Mouse (Mus musculus): Measurements from ENCODE around the gene Ptprh. TPM values are rescaled to one million over a fixed set of nuclear protein-coding genes. Genes with fewer than 3 reads are reported as not detected.

Ptprh gene
- polyA plus RNA-seq, 2 experiments, result 0.03 TPM; not detected in 1

DNA sequence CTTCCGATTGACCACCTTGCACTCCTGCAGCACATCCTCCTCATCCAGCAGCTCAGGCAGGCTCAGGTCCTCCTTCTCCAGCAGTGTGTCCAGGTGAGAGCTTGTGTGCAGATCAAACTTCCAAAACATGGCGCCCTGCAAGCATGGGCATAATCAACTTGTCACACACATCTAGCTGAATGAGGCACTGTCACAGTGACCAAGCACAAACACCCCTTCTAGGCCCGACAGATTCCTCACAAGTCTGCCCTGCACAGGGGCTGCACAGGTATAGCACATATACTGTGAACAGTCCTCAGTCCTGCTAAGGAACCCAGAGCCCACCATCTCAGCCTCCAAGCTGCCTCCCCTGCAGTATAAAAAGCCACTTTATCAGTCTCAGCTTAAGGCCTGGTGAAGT, 43.0 kb upstream of the Ptprh start:
- no peak overlapping the region for H3K9ac ChIP-seq (ENCODE audit: low read depth, low read length, severe bottlenecking)
- ATAC-seq (ENCODE audit: low FRiP score, low read depth), result no peak

GRCm38 (mm10) chr7:4643225-4643624, 39.4 kb upstream of the Ptprh start:
- DNase-seq (ENCODE audit: low spot score) (no peak), ATAC-seq (ENCODE audit: low FRiP score, low read depth) (no peak)
- Histone ChIP-seq H3K36me3 (ENCODE audit: control insufficient read depth, insufficient read depth, low read length) (peaks cover 80% of the 10 kb centered on the region), H3K4me2 (replicated peaks; ENCODE audit: low read depth, low read length, severe bottlenecking) (no peak overlapping the region), H3K4me1 (ENCODE audit: control insufficient read depth, insufficient read depth, low read length) (no peaks in the 10 kb centered on the region), H3K9me3 (ENCODE audit: control insufficient read depth, low read length) (no peaks in the 10 kb centered on the region), H3K27ac (replicated peaks; ENCODE audit: low read depth, low read length) (no peak overlapping the region), H3K4me3 (replicated peaks; ENCODE audit: low read length) (no peak overlapping the region), H3K27me3 (ENCODE audit: control insufficient read depth, insufficient read depth, low read length) (no peaks in the 10 kb centered on the region), H3K9ac (ENCODE audit: low read depth, low read length, severe bottlenecking) (no peak overlapping the region)
- no peak for TF ChIP-seq POLR2A (IDR thresholded peaks at IDR 0.05; ENCODE audit: borderline replicate concordance, extremely low read depth, insufficient read depth, insufficient read length)
- whole genome bisulfite sequencing, result 87% methylated on average over 6 of the region's 6 CpGs

More for the DNA sequence above, 43.0 kb upstream of the Ptprh start:
- DNase-seq (ENCODE audit: low spot score), result no peak
- no peaks in the 10 kb centered on the region for H3K4me1 ChIP-seq (ENCODE audit: control insufficient read depth, insufficient read depth, low read length)
- no peak overlapping the region for H3K4me3 ChIP-seq (replicated peaks; ENCODE audit: low read length)
- TF ChIP-seq POLR2A (IDR thresholded peaks at IDR 0.05; ENCODE audit: borderline replicate concordance, extremely low read depth, insufficient read depth, insufficient read length), result no peak
- no peak overlapping the region for H3K27ac ChIP-seq (replicated peaks; ENCODE audit: low read depth, low read length)
- 89% methylated on average over 3 of the region's 3 CpGs for WGBS
- no peaks in the 10 kb centered on the region for H3K9me3 ChIP-seq (ENCODE audit: control insufficient read depth, low read length)
- no peak overlapping the region for H3K4me2 ChIP-seq (replicated peaks; ENCODE audit: low read depth, low read length, severe bottlenecking)
- H3K27me3 ChIP-seq (ENCODE audit: control insufficient read depth, insufficient read depth, low read length), result no peaks in the 10 kb centered on the region
- H3K36me3 ChIP-seq (ENCODE audit: control insufficient read depth, insufficient read depth, low read length), result peaks cover 58% of the 10 kb centered on the region

- peaks cover 89% of the 10 kb centered on the region for H3K36me3 ChIP-seq (ENCODE audit: control insufficient read depth, insufficient read depth, low read length)
- TF ChIP-seq POLR2A (IDR thresholded peaks at IDR 0.05; ENCODE audit: borderline replicate concordance, extremely low read depth, insufficient read depth, insufficient read length), result no peak
- ATAC-seq (ENCODE audit: low FRiP score, low read depth) (0 out of 2 replicates have a peak, but pooled peaks have one; percentile 30), DNase-seq (ENCODE audit: low spot score) (no peak)
- H3K27ac ChIP-seq (replicated peaks; ENCODE audit: low read depth, low read length), result no peak overlapping the region
- no peak overlapping the region for H3K4me2 ChIP-seq (replicated peaks; ENCODE audit: low read depth, low read length, severe bottlenecking)
- no peak overlapping the region for H3K9ac ChIP-seq (ENCODE audit: low read depth, low read length, severe bottlenecking)
- no peaks in the 10 kb centered on the region for H3K27me3 ChIP-seq (ENCODE audit: control insufficient read depth, insufficient read depth, low read length)
- H3K4me3 ChIP-seq (replicated peaks; ENCODE audit: low read length), result no peak overlapping the region
- no peaks in the 10 kb centered on the region for H3K4me1 ChIP-seq (ENCODE audit: control insufficient read depth, insufficient read depth, low read length)
- no peaks in the 10 kb centered on the region for H3K9me3 ChIP-seq (ENCODE audit: control insufficient read depth, low read length)
- WGBS, result 87% methylated on average over 7 of the region's 7 CpGs
Observed at GRCm38 (mm10) chr7:4641956-4642355, 38.1 kb upstream of the Ptprh start.

GRCm38 (mm10) chr7:4641155-4641554, 37.3 kb upstream of the Ptprh start:
- ATAC-seq (ENCODE audit: low FRiP score, low read depth) (no peak), DNase-seq (ENCODE audit: low spot score) (no peak)
- 86% methylated on average over 11 of the region's 11 CpGs for WGBS
- no peak overlapping the region for H3K4me3 ChIP-seq (replicated peaks; ENCODE audit: low read length)
- H3K4me2 ChIP-seq (replicated peaks; ENCODE audit: low read depth, low read length, severe bottlenecking), result no peak overlapping the region
- H3K27ac ChIP-seq (replicated peaks; ENCODE audit: low read depth, low read length), result no peak overlapping the region
- H3K9ac ChIP-seq (ENCODE audit: low read depth, low read length, severe bottlenecking), result no peak overlapping the region
- H3K36me3 ChIP-seq (ENCODE audit: control insufficient read depth, insufficient read depth, low read length), result peaks cover 83% of the 10 kb centered on the region
- H3K4me1 ChIP-seq (ENCODE audit: control insufficient read depth, insufficient read depth, low read length), result no peaks in the 10 kb centered on the region
- no peak for TF ChIP-seq POLR2A (IDR thresholded peaks at IDR 0.05; ENCODE audit: borderline replicate concordance, extremely low read depth, insufficient read depth, insufficient read length)
- H3K27me3 ChIP-seq (ENCODE audit: control insufficient read depth, insufficient read depth, low read length), result no peaks in the 10 kb centered on the region
- H3K9me3 ChIP-seq (ENCODE audit: control insufficient read depth, low read length), result no peaks in the 10 kb centered on the region

- no peak overlapping the region for H3K9ac ChIP-seq (ENCODE audit: low read depth, low read length, severe bottlenecking)
- WGBS, result 85% methylated on average over 4 of the region's 4 CpGs
- H3K4me1 ChIP-seq (ENCODE audit: control insufficient read depth, insufficient read depth, low read length), result no peaks in the 10 kb centered on the region
- ATAC-seq (ENCODE audit: low FRiP score, low read depth) (no peak), DNase-seq (ENCODE audit: low spot score) (no peak)
- H3K27me3 ChIP-seq (ENCODE audit: control insufficient read depth, insufficient read depth, low read length), result no peaks in the 10 kb centered on the region
- H3K9me3 ChIP-seq (ENCODE audit: control insufficient read depth, low read length), result no peaks in the 10 kb centered on the region
- H3K4me3 ChIP-seq (replicated peaks; ENCODE audit: low read length), result no peak overlapping the region
- H3K36me3 ChIP-seq (ENCODE audit: control insufficient read depth, insufficient read depth, low read length), result peaks cover 79% of the 10 kb centered on the region
- H3K27ac ChIP-seq (replicated peaks; ENCODE audit: low read depth, low read length), result no peak overlapping the region
- no peak for TF ChIP-seq POLR2A (IDR thresholded peaks at IDR 0.05; ENCODE audit: borderline replicate concordance, extremely low read depth, insufficient read depth, insufficient read length)
- no peak overlapping the region for H3K4me2 ChIP-seq (replicated peaks; ENCODE audit: low read depth, low read length, severe bottlenecking)
Observed at GRCm38 (mm10) chr7:4636179-4636578, 32.3 kb upstream of the Ptprh start.

DNA sequence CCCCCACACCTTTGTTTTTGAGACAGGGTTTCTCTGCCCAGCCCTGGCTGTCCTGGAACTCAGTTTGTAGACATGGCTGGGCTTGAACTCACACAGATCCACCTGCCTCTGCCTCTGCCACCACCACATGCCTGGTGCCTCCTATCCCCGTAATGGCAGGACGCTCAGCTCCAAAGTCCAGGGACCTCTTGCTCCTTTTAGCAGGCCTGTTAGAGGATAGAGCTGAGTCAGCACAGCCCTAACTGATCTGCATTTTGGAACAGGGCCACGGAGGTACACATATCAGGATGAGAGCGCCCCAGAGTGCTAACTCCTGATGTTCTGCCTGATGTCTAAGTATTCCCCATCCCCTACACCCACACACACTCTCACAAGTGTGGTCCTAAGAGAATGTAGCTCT, 27.2 kb upstream of the Ptprh start, which contains the start of gene Tmem86b:
Tmem86b (minus strand) TSS at position 392 of the 400 bp plus-strand sequence.
- Histone ChIP-seq H3K36me3 (ENCODE audit: control insufficient read depth, insufficient read depth, low read length) (peaks cover 74% of the 10 kb centered on the region), H3K4me3 (replicated peaks; ENCODE audit: low read length) (no peak within 1 kb of the TSS), H3K27ac (replicated peaks; ENCODE audit: low read depth, low read length) (no peak within 1 kb of the TSS), H3K9me3 (ENCODE audit: control insufficient read depth, low read length) (no peaks in the 10 kb centered on the region), H3K27me3 (ENCODE audit: control insufficient read depth, insufficient read depth, low read length) (no peaks in the 10 kb centered on the region), H3K4me2 (replicated peaks; ENCODE audit: low read depth, low read length, severe bottlenecking) (no peak within 1 kb of the TSS), H3K9ac (ENCODE audit: low read depth, low read length, severe bottlenecking) (no peak within 1 kb of the TSS), H3K4me1 (ENCODE audit: control insufficient read depth, insufficient read depth, low read length) (no peaks in the 10 kb centered on the region)
- no peak for TF ChIP-seq POLR2A (IDR thresholded peaks at IDR 0.05; ENCODE audit: borderline replicate concordance, extremely low read depth, insufficient read depth, insufficient read length)
- DNase-seq (ENCODE audit: low spot score) (no peak), ATAC-seq (ENCODE audit: low FRiP score, low read depth) (no peak)
- WGBS, result 94% methylated on average over 4 of the region's 4 CpGs

Measured in limb, embryonic 14.5 days (tissue).